Mouse (Mus musculus) E14TG2a.4 (cell line): ENCODE data around the gene Ms4a4d.

Experiments
- CTCF ChIP-seq: conservative IDR thresholded peaks from 2 replicates; pipeline ENCODE4 v1.5.1; 2014; ENCODE audit warnings: low read length
- NANOG ChIP-seq: IDR thresholded peaks from 2 replicates; pipeline ENCODE4 v1.6.1; 2014; ENCODE audit warnings: borderline replicate concordance, low read length, mixed read lengths
- POU5F1 ChIP-seq: IDR thresholded peaks from 2 replicates; pipeline ENCODE4 v1.6.1; 2014; ENCODE audit warnings: low read length, borderline replicate concordance

DNA sequence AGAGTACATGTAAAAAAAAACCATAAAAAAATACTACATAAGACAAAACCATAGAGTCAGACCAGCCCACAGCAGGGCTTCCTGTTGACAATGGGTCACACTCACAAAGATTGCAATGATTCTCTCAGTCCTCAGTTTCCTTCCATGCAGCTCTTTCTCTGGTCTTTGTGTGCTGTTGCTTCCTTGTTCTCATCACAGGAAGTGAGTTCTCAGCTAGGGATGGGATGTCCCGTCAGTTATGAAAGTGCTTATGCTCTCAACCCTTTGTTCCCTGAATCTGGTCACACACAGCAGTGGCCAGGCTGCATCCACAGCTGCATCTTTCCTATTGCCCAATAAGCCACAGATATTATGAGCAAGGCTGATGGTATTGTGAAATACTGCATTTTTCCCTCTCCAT is 23.1 kb upstream of the Ms4a4d start:
- no peak for TF ChIP-seq CTCF
- no peak for TF ChIP-seq POU5F1
- TF ChIP-seq NANOG = no peak
